24 mouse cellular contexts compared by ENCODE assay signal in the genomic region with DNA sequence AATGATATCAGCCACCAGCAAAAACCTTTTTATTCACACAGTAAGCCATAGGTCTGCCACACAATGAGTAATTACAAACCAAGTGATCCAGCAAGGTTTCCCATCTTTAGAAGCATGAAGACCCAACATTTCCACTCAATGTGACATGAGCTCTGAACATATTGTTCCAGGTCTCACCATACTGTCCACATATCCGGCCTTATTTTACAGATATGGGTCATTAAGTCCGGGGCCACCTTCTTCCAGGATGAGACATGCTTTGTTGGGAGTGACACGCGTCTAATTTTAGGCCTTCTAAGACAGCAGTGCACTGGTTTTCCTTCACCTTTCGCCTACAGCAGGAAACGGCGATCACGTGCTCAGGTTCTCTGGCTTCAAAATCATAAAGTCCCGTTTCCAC.
DNase-seq lines count a peak whose midpoint lies in the region; ATAC-seq and TF ChIP-seq lines count a peak whose summit lies in the region.
"Had no signal": no experiment of that assay in that cellular context is flagged by ENCODE, and none has a peak within 500 bp of the region (broad histone marks: within the 10 kb centered on the region; RNA-seq: fewer than 3 reads in every experiment).

No protein-coding gene starts in this region.

- no peak for ATAC-seq in heart, postnatal 0 days (ENCODE audit: insufficient read depth, low read depth)
- ATAC-seq in kidney, embryonic 16.5 days (ENCODE audit: low FRiP score, low TSS enrichment) = no peak
- no peak for ATAC-seq in embryonic facial prominence, embryonic 15.5 days (ENCODE audit: insufficient number of reproducible peaks, low FRiP score, low TSS enrichment, low read depth)
- no peak for ATAC-seq in intestine, embryonic 15.5 days
- ATAC-seq: CD4-positive, CD25-positive, alpha-beta regulatory T cell, adult 4 months; forebrain, embryonic 13.5 days; forebrain, embryonic 16.5 days had no signal

- no peak for DNase-seq in heart, postnatal 0 days (ENCODE audit: low spot score)
- DNase-seq in heart, adult 18-20 months = no peak
- no peak for DNase-seq in kidney, adult 2 months
- no peak for DNase-seq in limb, embryonic 10.5 days (ENCODE audit: low spot score)
- DNase-seq in adrenal gland, postnatal 36 days = no peak
- DNase-seq: adrenal gland, adult 2 months; adrenal gland, postnatal 25 days; cerebellum, adult 18-20 months; cerebellum, adult 9-10 months; cerebellum, postnatal 14 days; gastrocnemius, postnatal 10 days; gastrocnemius, postnatal 36 days; heart, postnatal 14 days had no signal

- peak overlapping the region; percentile 49; the same call in 1 of the 2 replicates for H3K27ac ChIP-seq in heart, postnatal 0 days (ENCODE audit: low read depth)
- peak overlapping the region; percentile 66; the same call in 1 of the 2 replicates for H3K27ac ChIP-seq in kidney, embryonic 16.5 days (ENCODE audit: low read length)
- H3K27ac ChIP-seq in kidney, adult 2 months (ENCODE audit: insufficient read depth, low read depth, low read length) = no peak overlapping the region
- H3K27ac ChIP-seq in embryonic facial prominence, embryonic 15.5 days (replicated peaks) = 0 out of 2 replicates have a peak overlapping the region, but pooled peaks have one; percentile 30
- peak overlapping the region; percentile 50; the same call in 1 of the 2 replicates for H3K27ac ChIP-seq in limb, embryonic 10.5 days
- no peak overlapping the region for H3K27ac ChIP-seq in intestine, embryonic 15.5 days
- H3K27ac ChIP-seq: embryonic facial prominence, embryonic 12.5 days; forebrain, embryonic 10.5 days; forebrain, embryonic 13.5 days; hindbrain, embryonic 12.5 days; hindbrain, embryonic 15.5 days had no signal

- H3K4me2 ChIP-seq in heart, postnatal 0 days (ENCODE audit: low read depth, low read length) = no peak overlapping the region
- H3K4me2 ChIP-seq in kidney, embryonic 16.5 days (replicated peaks; ENCODE audit: low read depth, low read length) = no peak overlapping the region
- no peak overlapping the region for H3K4me2 ChIP-seq in embryonic facial prominence, embryonic 15.5 days (replicated peaks)
- H3K4me2 ChIP-seq in intestine, embryonic 15.5 days (replicated peaks) = no peak overlapping the region
- H3K4me2 ChIP-seq: embryonic facial prominence, embryonic 12.5 days; forebrain, embryonic 13.5 days; heart, embryonic 11.5 days; hindbrain, embryonic 12.5 days; hindbrain, embryonic 15.5 days had no signal

- no peaks in the 10 kb centered on the region for H3K27me3 ChIP-seq in heart, postnatal 0 days (ENCODE audit: control insufficient read depth, insufficient read depth, low read length)
- H3K27me3 ChIP-seq in kidney, embryonic 16.5 days (ENCODE audit: insufficient read depth, low read length) = no peaks in the 10 kb centered on the region
- no peaks in the 10 kb centered on the region for H3K27me3 ChIP-seq in kidney, adult 2 months (replicated peaks; ENCODE audit: control insufficient read depth, insufficient read depth, low read length)
- H3K27me3 ChIP-seq in embryonic facial prominence, embryonic 15.5 days = no peaks in the 10 kb centered on the region
- H3K27me3 ChIP-seq in limb, embryonic 10.5 days (ENCODE audit: low read depth, poor library complexity, severe bottlenecking) = no peaks in the 10 kb centered on the region
- H3K27me3 ChIP-seq in intestine, embryonic 15.5 days (replicated peaks) = no peaks in the 10 kb centered on the region
- H3K27me3 ChIP-seq: embryonic facial prominence, embryonic 12.5 days; forebrain, embryonic 13.5 days; hindbrain, embryonic 15.5 days had no signal

- TF ChIP-seq EP300 in heart, postnatal 0 days (IDR thresholded peaks at IDR 0.05; ENCODE audit: low read depth) = no peak

- no peaks in the 10 kb centered on the region for H3K36me3 ChIP-seq in heart, postnatal 0 days (replicated peaks; ENCODE audit: control insufficient read depth, insufficient read depth, low read length)
- H3K36me3 ChIP-seq in kidney, embryonic 16.5 days (ENCODE audit: insufficient read depth, low read length) = no peaks in the 10 kb centered on the region
- no peaks in the 10 kb centered on the region for H3K36me3 ChIP-seq in kidney, adult 2 months (ENCODE audit: control insufficient read depth, insufficient read depth, low read length)
- no peaks in the 10 kb centered on the region for H3K36me3 ChIP-seq in embryonic facial prominence, embryonic 15.5 days
- H3K36me3 ChIP-seq in limb, embryonic 10.5 days = peaks cover 7% of the 10 kb centered on the region
- no peaks in the 10 kb centered on the region for H3K36me3 ChIP-seq in intestine, embryonic 15.5 days
- H3K36me3 ChIP-seq: embryonic facial prominence, embryonic 12.5 days; forebrain, embryonic 10.5 days; hindbrain, embryonic 12.5 days; hindbrain, embryonic 15.5 days had no signal

- no peak for TF ChIP-seq CTCF in heart, postnatal 0 days (IDR thresholded peaks at IDR 0.05; ENCODE audit: low read depth)
- TF ChIP-seq CTCF in kidney, adult 2 months (conservative IDR thresholded peaks at IDR 0.05; ENCODE audit: insufficient read depth, insufficient read length, low read depth, low read length) = no peak

- H3K9ac ChIP-seq in heart, postnatal 0 days (replicated peaks; ENCODE audit: low read depth, low read length) = no peak overlapping the region
- H3K9ac ChIP-seq in kidney, embryonic 16.5 days (replicated peaks; ENCODE audit: low read length) = no peak overlapping the region
- H3K9ac ChIP-seq in embryonic facial prominence, embryonic 15.5 days = no peak overlapping the region
- H3K9ac ChIP-seq in intestine, embryonic 15.5 days = no peak overlapping the region
- H3K9ac ChIP-seq: embryonic facial prominence, embryonic 12.5 days; forebrain, embryonic 13.5 days; hindbrain, embryonic 12.5 days; hindbrain, embryonic 15.5 days had no signal

- H3K9me3 ChIP-seq in heart, postnatal 0 days (replicated peaks; ENCODE audit: control insufficient read depth, low read length) = no peaks in the 10 kb centered on the region
- H3K9me3 ChIP-seq in kidney, embryonic 16.5 days (ENCODE audit: low read length) = no peaks in the 10 kb centered on the region
- no peaks in the 10 kb centered on the region for H3K9me3 ChIP-seq in embryonic facial prominence, embryonic 15.5 days (replicated peaks)
- no peaks in the 10 kb centered on the region for H3K9me3 ChIP-seq in limb, embryonic 10.5 days (replicated peaks)
- no peaks in the 10 kb centered on the region for H3K9me3 ChIP-seq in intestine, embryonic 15.5 days
- H3K9me3 ChIP-seq: embryonic facial prominence, embryonic 12.5 days; forebrain, embryonic 10.5 days; forebrain, embryonic 13.5 days; hindbrain, embryonic 12.5 days; hindbrain, embryonic 15.5 days had no signal

- WGBS in heart, postnatal 0 days = 53% methylated on average over 9 of the region's 9 CpGs
- 39% methylated on average over 9 of the region's 9 CpGs for WGBS in kidney, embryonic 16.5 days
- WGBS in kidney, adult 2 months = 60% methylated on average over 9 of the region's 9 CpGs
- 76% methylated on average over 9 of the region's 9 CpGs for WGBS in embryonic facial prominence, embryonic 15.5 days
- WGBS in limb, embryonic 10.5 days = 91% methylated on average over 9 of the region's 9 CpGs
- 77% methylated on average over 9 of the region's 9 CpGs for WGBS in intestine, embryonic 15.5 days

- no peak for TF ChIP-seq POLR2A in kidney, adult 2 months (IDR thresholded peaks at IDR 0.05; ENCODE audit: low read depth, low read length)

- H3K4me3 ChIP-seq in heart, postnatal 0 days (ENCODE audit: low read depth, low read length) = no peak overlapping the region
- H3K4me3 ChIP-seq in kidney, embryonic 16.5 days (ENCODE audit: low read length) = no peak overlapping the region
- no peak overlapping the region for H3K4me3 ChIP-seq in kidney, adult 2 months (ENCODE audit: insufficient read depth, low read depth, low read length)
- H3K4me3 ChIP-seq in embryonic facial prominence, embryonic 15.5 days (replicated peaks) = no peak overlapping the region
- H3K4me3 ChIP-seq in limb, embryonic 10.5 days = no peak overlapping the region
- no peak overlapping the region for H3K4me3 ChIP-seq in intestine, embryonic 15.5 days (replicated peaks)
- H3K4me3 ChIP-seq: embryonic facial prominence, embryonic 12.5 days; forebrain, embryonic 10.5 days; forebrain, embryonic 13.5 days; hindbrain, embryonic 12.5 days; hindbrain, embryonic 15.5 days had no signal

- H3K4me1 ChIP-seq in heart, postnatal 0 days (ENCODE audit: control insufficient read depth, insufficient read depth) = peaks cover 28% of the 10 kb centered on the region
- H3K4me1 ChIP-seq in kidney, embryonic 16.5 days (ENCODE audit: insufficient read depth, low read length) = peaks cover 84% of the 10 kb centered on the region
- H3K4me1 ChIP-seq in kidney, adult 2 months (ENCODE audit: control insufficient read depth, insufficient read depth, low read length) = peaks cover 4% of the 10 kb centered on the region; the same call in 1 of the 2 replicates
- H3K4me1 ChIP-seq in embryonic facial prominence, embryonic 15.5 days = peaks cover 83% of the 10 kb centered on the region
- peaks cover 89% of the 10 kb centered on the region for H3K4me1 ChIP-seq in limb, embryonic 10.5 days
- peaks cover 60% of the 10 kb centered on the region for H3K4me1 ChIP-seq in intestine, embryonic 15.5 days (replicated peaks)

Comparison
In these comparisons a context has a peak if more than half of its experiments do, and no peak if none do; other contexts are left out.
1. H3K27ac ChIP-seq: peak in heart, postnatal 0 days (single experiment), kidney, embryonic 16.5 days (single experiment), embryonic facial prominence, embryonic 15.5 days (single experiment) and limb, embryonic 10.5 days (single experiment); none in kidney, adult 2 months (single experiment) and intestine, embryonic 15.5 days (single experiment).